In genomic region chr7:96902183-96902582, GRCm38 (mm10) we compare ENCODE assay signal across 19 mouse cellular contexts. TPM values are rescaled to one million over a fixed set of nuclear protein-coding genes. Genes with fewer than 3 reads are reported as not detected.
DNase-seq lines count a peak whose midpoint lies in the region; TF ChIP-seq lines count a peak whose summit lies in the region.
"Had no signal": no experiment of that assay in that cellular context is flagged by ENCODE, and none has a peak within 500 bp of the region (broad histone marks: within the 10 kb centered on the region; RNA-seq: fewer than 3 reads in every experiment).

No protein-coding gene starts in this region.

- peak; percentile 38 for DNase-seq in embryo, embryonic 10 days (ENCODE audit: low spot score)
- no peak for DNase-seq in embryo, embryonic 11 days
- no peak for DNase-seq in layer of hippocampus, adult 2 months (ENCODE audit: low spot score in 2 of 2)
- DNase-seq in layer of hippocampus, postnatal 10 days (ENCODE audit: low spot score in 2 of 2), result no peak
- DNase-seq in R1 (ENCODE audit: low read depth, low spot score), result peak; percentile 41
- peak; percentile 5 for DNase-seq in lung, postnatal 25 days (ENCODE audit: low spot score)
- no peak for DNase-seq in left cerebral cortex, postnatal 10 days (ENCODE audit: extremely low spot score in 1 of 2, low spot score in 2 of 2)
- DNase-seq: adrenal gland, adult 2 months; cerebellum, adult 9-11 months; gastrocnemius, postnatal 25 days; kidney, adult 8-10 months; kidney, postnatal 25 days; layer of hippocampus, adult 9-11 months; right cerebral cortex, postnatal 4 days; thymus, postnatal 14 days had no signal

- no peak overlapping the region for H3K4me3 ChIP-seq in layer of hippocampus, adult 2 months
- H3K4me3 ChIP-seq: hindbrain, embryonic 12.5 days; liver, embryonic 12.5 days; midbrain, embryonic 10.5 days had no signal

- intact Hi-C loops in left cerebral cortex, postnatal 10 days (cut with DNase I), result no loop called here

- peak overlapping the region; percentile 43 for H3K27ac ChIP-seq in layer of hippocampus, adult 2 months
- H3K27ac ChIP-seq: hindbrain, embryonic 12.5 days; liver, embryonic 12.5 days; macrophage; midbrain, embryonic 10.5 days had no signal

- no peak for TF ChIP-seq CTCF in layer of hippocampus, adult 2 months (conservative IDR thresholded peaks at IDR 0.05)

RNA-seq across cellular contexts. Expression of gene Nars2, which starts 49.1 kb away (rescaled TPM):
- total RNA-seq in layer of hippocampus, adult 2 months (2021), result 10 to 100 TPM; 15.2 to 17.4 TPM
- 10 to 100 TPM; 19.3 to 19.5 TPM for total RNA-seq in layer of hippocampus, postnatal 10 days (2021)
- 10 to 100 TPM; 17.1 to 17.3 TPM for total RNA-seq in left cerebral cortex, postnatal 10 days (2021)

Comparison
In these comparisons a context has a peak if more than half of its experiments do, and no peak if none do; other contexts are left out.
1. DNase-seq: peak in embryo, embryonic 10 days (single experiment), R1 (single experiment) and lung, postnatal 25 days (single experiment); none in embryo, embryonic 11 days (single experiment), layer of hippocampus, adult 2 months (0 of 2), layer of hippocampus, postnatal 10 days (0 of 2) and left cerebral cortex, postnatal 10 days (0 of 2).